Mouse (Mus musculus) ES-Bruce4 (cell line): ENCODE measurements around the gene Phip.

Experiments used
- CTCF ChIP-seq: IDR thresholded peaks from one replicate; pipeline ENCODE4 v1.8.1; 2011; ENCODE audit warnings: low read depth, low read length
- POLR2A ChIP-seq: IDR thresholded peaks from one replicate; pipeline ENCODE4 v1.8.1; 2011; ENCODE audit warnings: low read length; ENCODE audit not compliant: insufficient read depth

DNA sequence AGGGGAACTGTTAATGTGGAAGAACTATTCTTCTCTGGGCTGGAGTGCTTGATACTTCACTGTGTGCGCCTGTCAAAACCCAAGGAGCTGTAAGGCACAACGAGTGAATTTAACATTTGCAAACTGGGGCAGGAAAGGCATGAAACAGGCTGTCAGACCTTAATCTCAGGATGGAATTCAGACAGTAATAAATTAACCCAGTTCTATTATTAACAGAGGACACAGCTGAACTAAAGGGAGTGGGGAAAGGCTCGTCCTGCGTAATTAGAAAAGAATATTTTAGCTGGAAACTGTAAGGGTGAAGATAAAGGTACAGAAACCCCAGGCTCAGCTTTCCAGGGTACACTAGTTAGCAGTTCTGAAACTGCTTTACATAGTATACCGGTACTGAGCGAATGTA is 139.4 kb downstream of the Phip start:
- no peak for TF ChIP-seq CTCF
- TF ChIP-seq POLR2A, result no peak
